Mouse (Mus musculus) forebrain, embryonic 15.5 days (tissue): ENCODE measurements around the gene Panx1. TPM values are rescaled to one million over a fixed set of nuclear protein-coding genes. Genes with fewer than 3 reads are reported as not detected.
A peak's percentile ranks its signal among the peaks of the same experiment; 100 is the strongest.

Experiments used
- ATAC-seq: fragments of 200-750 bp; cut with Nextera tagmentation; replicated peaks from 2 replicates; pipeline ENCODE4 v1.8.0; 2017; ENCODE audit warnings: mild to moderate bottlenecking, moderate TSS enrichment, moderate library complexity
- H3K27ac ChIP-seq: fragments of 300-500 bp; sonication (generic); replicated peaks from 2 replicates; pipeline ENCODE4 v1.5.1; 2015; ENCODE audit warnings: mild to moderate bottlenecking, inconsistent platforms
- H3K27me3 ChIP-seq: fragments of 300-500 bp; sonication (generic); 2 replicates; pipeline ENCODE4 v1.6.1; 2015; ENCODE audit warnings: inconsistent platforms
- H3K36me3 ChIP-seq: fragments of 300-500 bp; sonication (generic); 2 replicates; pipeline ENCODE4 v1.6.1; 2015; ENCODE audit warnings: mild to moderate bottlenecking, inconsistent platforms
- H3K4me1 ChIP-seq: fragments of 300-500 bp; sonication (generic); 2 replicates; pipeline ENCODE4 v1.6.1; 2015; ENCODE audit warnings: inconsistent platforms
- H3K4me2 ChIP-seq: fragments of 300-500 bp; sonication (generic); replicated peaks from 2 replicates; pipeline ENCODE4 v1.6.1; 2015; ENCODE audit warnings: mild to moderate bottlenecking, inconsistent platforms
- H3K4me3 ChIP-seq: fragments of 300-500 bp; sonication (generic); 2 replicates; pipeline ENCODE4 v1.5.1; 2015; ENCODE audit warnings: mild to moderate bottlenecking, inconsistent platforms
- H3K9ac ChIP-seq: fragments of 300-500 bp; sonication (generic); replicated peaks from 2 replicates; pipeline ENCODE4 v1.6.1; 2015; ENCODE audit warnings: mild to moderate bottlenecking, inconsistent platforms
- H3K9me3 ChIP-seq: fragments of 300-500 bp; sonication (generic); 2 replicates; pipeline ENCODE4 v1.6.1; 2016; ENCODE audit warnings: inconsistent platforms
- WGBS: fragments of 180-500 bp; shearing (Covaris S2); methylation state at CpG from one replicate; pipeline ENCODE4 v1.1.7; 2015; ENCODE audit warnings: mixed read lengths; 5-methylcytosine and 5-hydroxymethylcytosine counted together
- polyA plus RNA-seq: library from polyadenylated mRNA; unstranded; fragments of >200 nt; fragmentation: Nextera tagmentation; extraction: Ambion mirVana; gene quantifications from 2 replicates; pipeline ENCODE4 v1.2.1, GENCODE M21; 2015

Gene Panx1
- polyA plus RNA-seq = 150 and 151 TPM in 2 replicates

GRCm38 (mm10) chr9:15045084-15045669, at the start of gene Panx1:
Gene Panx1 (minus strand): TSS chr9:15045478.
- Histone ChIP-seq H3K4me1 (peaks cover 43% of the 10 kb centered on the region), H3K4me2 (peak within 1 kb of the TSS; percentile 69), H3K36me3 (no peaks in the 10 kb centered on the region), H3K27ac (peak within 1 kb of the TSS; percentile 96), H3K9ac (peak within 1 kb of the TSS; percentile 72), H3K9me3 (no peaks in the 10 kb centered on the region), H3K4me3 (peak within 1 kb of the TSS; percentile 88), H3K27me3 (no peaks in the 10 kb centered on the region)
- 0% methylated on average over 68 of the region's 68 CpGs for WGBS
- ATAC-seq = peak; percentile 94

GRCm38 (mm10) chr9:15068686-15069295, 23.5 kb upstream of the Panx1 start:
- H3K4me1 ChIP-seq = no peaks in the 10 kb centered on the region
- H3K36me3 ChIP-seq = no peaks in the 10 kb centered on the region
- WGBS = 78% methylated on average over 6 of the region's 6 CpGs
- H3K4me3 ChIP-seq = no peak overlapping the region
- H3K27me3 ChIP-seq = no peaks in the 10 kb centered on the region
- no peak overlapping the region for H3K9ac ChIP-seq
- no peak overlapping the region for H3K27ac ChIP-seq
- H3K4me2 ChIP-seq = no peak overlapping the region
- ATAC-seq = no peak
- no peaks in the 10 kb centered on the region for H3K9me3 ChIP-seq

- no peak overlapping the region for H3K27ac ChIP-seq
- WGBS = 62% methylated on average over 7 of the region's 7 CpGs
- H3K9me3 ChIP-seq = no peaks in the 10 kb centered on the region
- H3K9ac ChIP-seq = no peak overlapping the region
- ATAC-seq = no peak
- H3K4me3 ChIP-seq = no peak overlapping the region
- no peaks in the 10 kb centered on the region for H3K27me3 ChIP-seq
- H3K4me1 ChIP-seq = no peaks in the 10 kb centered on the region
- H3K4me2 ChIP-seq = no peak overlapping the region
- no peaks in the 10 kb centered on the region for H3K36me3 ChIP-seq
Observed at GRCm38 (mm10) chr9:15067995-15068685, 22.9 kb upstream of the Panx1 start.

GRCm38 (mm10) chr9:15064176-15064575, 18.9 kb upstream of the Panx1 start:
- H3K4me1 ChIP-seq = no peaks in the 10 kb centered on the region
- no peak overlapping the region for H3K9ac ChIP-seq
- 16% methylated on average over 1 of the region's 1 CpGs for WGBS
- no peaks in the 10 kb centered on the region for H3K9me3 ChIP-seq
- H3K27me3 ChIP-seq = no peaks in the 10 kb centered on the region
- no peak overlapping the region for H3K4me2 ChIP-seq
- H3K27ac ChIP-seq = no peak overlapping the region
- no peak overlapping the region for H3K4me3 ChIP-seq
- H3K36me3 ChIP-seq = no peaks in the 10 kb centered on the region
- ATAC-seq = no peak

GRCm38 (mm10) chr9:15060847-15061246, 15.6 kb upstream of the Panx1 start:
- Histone ChIP-seq H3K4me2 (no peak overlapping the region), H3K27me3 (no peaks in the 10 kb centered on the region), H3K4me3 (no peak overlapping the region), H3K9ac (no peak overlapping the region), H3K27ac (no peak overlapping the region), H3K9me3 (no peaks in the 10 kb centered on the region), H3K4me1 (no peaks in the 10 kb centered on the region), H3K36me3 (no peaks in the 10 kb centered on the region)
- no peak for ATAC-seq
- 91% methylated on average over 5 of the region's 5 CpGs for WGBS

GRCm38 (mm10) chr9:15060026-15060425, 14.7 kb upstream of the Panx1 start:
- H3K9me3 ChIP-seq = no peaks in the 10 kb centered on the region
- no peak overlapping the region for H3K27ac ChIP-seq
- no peaks in the 10 kb centered on the region for H3K36me3 ChIP-seq
- H3K9ac ChIP-seq = no peak overlapping the region
- H3K4me1 ChIP-seq = no peaks in the 10 kb centered on the region
- H3K4me3 ChIP-seq = no peak overlapping the region
- H3K4me2 ChIP-seq = no peak overlapping the region
- WGBS = 89% methylated on average over 6 of the region's 6 CpGs
- no peaks in the 10 kb centered on the region for H3K27me3 ChIP-seq
- ATAC-seq = no peak

GRCm38 (mm10) chr9:15045740-15046139, 462 bp upstream of the Panx1 start:
- H3K4me3 ChIP-seq = peak overlapping the region; percentile 88
- WGBS = 38% methylated on average over 10 of the region's 10 CpGs
- H3K27me3 ChIP-seq = no peaks in the 10 kb centered on the region
- H3K36me3 ChIP-seq = no peaks in the 10 kb centered on the region
- peak; percentile 18; the same call in 1 of the 2 replicates for ATAC-seq
- peak overlapping the region; percentile 72 for H3K9ac ChIP-seq
- peak overlapping the region; percentile 96 for H3K27ac ChIP-seq
- H3K9me3 ChIP-seq = no peaks in the 10 kb centered on the region
- peaks cover 40% of the 10 kb centered on the region for H3K4me1 ChIP-seq
- H3K4me2 ChIP-seq = peak overlapping the region; percentile 69

- peak overlapping the region; percentile 96 for H3K27ac ChIP-seq
- no peaks in the 10 kb centered on the region for H3K27me3 ChIP-seq
- H3K4me3 ChIP-seq = peak overlapping the region; percentile 88
- peaks cover 43% of the 10 kb centered on the region for H3K4me1 ChIP-seq
- H3K9me3 ChIP-seq = no peaks in the 10 kb centered on the region
- ATAC-seq = peak; percentile 49
- H3K36me3 ChIP-seq = no peaks in the 10 kb centered on the region
- H3K9ac ChIP-seq = peak overlapping the region; percentile 72
- under 1% methylated on average over 27 of the region's 28 CpGs for WGBS
- H3K4me2 ChIP-seq = peak overlapping the region; percentile 69
Observed at GRCm38 (mm10) chr9:15044391-15045083, 741 bp downstream of the Panx1 start.

- H3K36me3 ChIP-seq = no peaks in the 10 kb centered on the region
- 91% methylated on average over 11 of the region's 11 CpGs for WGBS
- H3K4me1 ChIP-seq = peaks cover 53% of the 10 kb centered on the region
- no peak overlapping the region for H3K4me2 ChIP-seq
- no peak overlapping the region for H3K27ac ChIP-seq
- H3K4me3 ChIP-seq = no peak overlapping the region
- H3K9me3 ChIP-seq = no peaks in the 10 kb centered on the region
- H3K27me3 ChIP-seq = no peaks in the 10 kb centered on the region
- H3K9ac ChIP-seq = no peak overlapping the region
- no peak for ATAC-seq
Observed at GRCm38 (mm10) chr9:15041556-15041955, 3.7 kb downstream of the Panx1 start.

GRCm38 (mm10) chr9:15039848-15040247, 5.4 kb downstream of the Panx1 start:
- no peaks in the 10 kb centered on the region for H3K36me3 ChIP-seq
- H3K4me2 ChIP-seq = no peak overlapping the region
- peaks cover 47% of the 10 kb centered on the region for H3K4me1 ChIP-seq
- WGBS = 93% methylated on average over 5 of the region's 5 CpGs
- H3K27me3 ChIP-seq = no peaks in the 10 kb centered on the region
- no peak overlapping the region for H3K4me3 ChIP-seq
- no peak for ATAC-seq
- no peaks in the 10 kb centered on the region for H3K9me3 ChIP-seq
- no peak overlapping the region for H3K9ac ChIP-seq
- H3K27ac ChIP-seq = no peak overlapping the region

- Histone ChIP-seq H3K4me1 (peaks cover 30% of the 10 kb centered on the region), H3K27ac (no peak overlapping the region), H3K9me3 (no peaks in the 10 kb centered on the region), H3K27me3 (no peaks in the 10 kb centered on the region), H3K9ac (no peak overlapping the region), H3K4me3 (no peak overlapping the region), H3K4me2 (no peak overlapping the region), H3K36me3 (no peaks in the 10 kb centered on the region)
- ATAC-seq = no peak
- WGBS = 55% methylated on average over 3 of the region's 3 CpGs
Observed at GRCm38 (mm10) chr9:15037704-15038103, 7.6 kb downstream of the Panx1 start.

- Histone ChIP-seq H3K9ac (no peak overlapping the region), H3K4me1 (peaks cover 26% of the 10 kb centered on the region), H3K27me3 (no peaks in the 10 kb centered on the region), H3K27ac (peak overlapping the region; percentile 48; the same call in 1 of the 2 replicates), H3K4me3 (no peak overlapping the region), H3K36me3 (no peaks in the 10 kb centered on the region), H3K9me3 (no peaks in the 10 kb centered on the region), H3K4me2 (no peak overlapping the region)
- no peak for ATAC-seq
Observed at GRCm38 (mm10) chr9:15037237-15037636, 8.0 kb downstream of the Panx1 start.
